Mouse (Mus musculus) gastrocnemius, postnatal 10 days (tissue): ENCODE data around the gene Nagpa. TPM values are rescaled to one million over a fixed set of nuclear protein-coding genes. Genes with fewer than 3 reads are reported as not detected.

Experiments used
- DNase-seq: peaks from one replicate; pipeline ENCODE4 v3.0.0; 2021; ENCODE audit warnings: mixed read lengths
- total RNA-seq, 2 experiments: library from RNA; stranded (reverse); gene quantifications; 2 replicates each; pipeline ENCODE4 v1.2.3; 2021

The Nagpa gene
- total RNA-seq, 2 experiments from 2014 or later = 6.6 to 7.0 TPM

DNA sequence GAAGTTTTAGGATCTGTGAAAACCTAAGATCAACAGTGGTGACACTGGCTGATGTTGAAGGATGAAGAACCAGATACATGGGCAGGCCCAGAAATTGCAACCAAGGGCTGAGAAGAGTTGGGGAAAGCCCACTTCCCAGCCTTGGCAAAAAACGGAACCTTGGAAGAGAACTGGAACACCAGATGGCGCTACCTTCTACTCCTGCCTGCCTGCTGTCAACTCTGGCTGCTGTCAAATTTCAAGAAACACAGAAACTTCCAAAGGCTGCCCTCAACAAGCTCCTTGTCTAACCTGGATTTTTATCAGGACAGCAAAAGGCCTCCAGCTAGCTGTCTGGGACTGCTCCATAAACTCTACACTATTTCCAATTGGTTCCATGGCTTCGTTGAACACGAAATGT, 1.1 kb downstream of the Nagpa start:
- peak; percentile 34 for DNase-seq

DNA sequence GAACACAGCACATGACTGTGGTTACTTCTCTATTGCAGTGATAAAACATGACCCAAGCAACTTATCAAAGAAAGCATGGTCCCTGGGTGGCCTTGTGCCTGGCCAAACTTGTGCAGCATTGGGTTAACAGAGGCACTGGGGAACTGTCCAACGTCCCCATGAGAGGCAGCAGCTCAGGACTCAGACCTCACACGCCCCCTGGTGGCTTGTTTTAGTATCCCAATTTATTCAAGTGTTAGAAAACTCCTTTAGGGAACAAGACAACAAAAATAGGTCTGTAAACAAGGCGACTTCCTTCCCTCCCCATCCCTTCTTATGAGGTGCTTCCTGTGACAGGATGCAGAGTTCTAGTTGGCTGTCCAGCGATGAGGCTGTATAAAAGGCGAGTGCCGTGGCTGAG, 8.7 kb downstream of the Nagpa start:
- peak; percentile 62 for DNase-seq

DNA sequence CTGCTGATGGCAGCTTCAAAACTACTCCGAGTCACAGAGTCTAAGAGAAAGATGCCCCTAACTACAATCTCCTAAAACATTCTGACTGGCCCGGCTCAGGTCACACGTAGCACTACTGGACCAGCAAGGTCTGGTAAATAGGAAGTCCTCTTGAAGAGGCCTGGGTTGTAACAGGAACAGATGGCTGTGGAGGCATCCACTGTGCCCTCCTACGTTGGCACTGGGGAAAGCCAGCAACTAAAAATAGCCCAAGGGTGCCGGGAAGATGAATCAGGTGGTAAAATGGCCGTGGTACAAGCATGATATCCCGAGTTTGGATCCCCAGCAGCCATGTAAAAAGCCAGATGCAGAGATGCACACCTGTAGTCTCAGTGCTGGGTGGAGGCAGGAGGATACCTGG, 17.6 kb downstream of the Nagpa start:
- DNase-seq = peak; percentile 23

DNA sequence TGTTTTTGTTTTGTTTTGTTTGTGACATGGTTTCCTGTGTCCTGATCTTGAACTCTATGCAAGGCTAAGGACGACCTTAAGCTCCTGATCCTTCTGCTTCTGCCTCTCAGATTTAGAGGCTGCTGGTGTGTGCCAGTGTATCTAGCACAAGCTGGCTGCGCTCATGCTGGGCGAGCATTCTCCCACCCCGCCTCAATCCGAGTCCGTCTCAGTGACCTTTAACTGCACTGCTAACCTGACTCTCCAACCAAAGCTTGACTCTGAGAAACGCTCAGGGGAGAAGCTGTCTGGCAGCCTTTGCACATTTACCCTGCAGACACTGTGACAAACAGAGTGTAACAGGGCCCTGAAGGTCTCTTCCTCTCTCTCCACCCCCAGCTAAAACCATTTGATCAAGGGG, 18.1 kb downstream of the Nagpa start:
- no peak for DNase-seq

DNA sequence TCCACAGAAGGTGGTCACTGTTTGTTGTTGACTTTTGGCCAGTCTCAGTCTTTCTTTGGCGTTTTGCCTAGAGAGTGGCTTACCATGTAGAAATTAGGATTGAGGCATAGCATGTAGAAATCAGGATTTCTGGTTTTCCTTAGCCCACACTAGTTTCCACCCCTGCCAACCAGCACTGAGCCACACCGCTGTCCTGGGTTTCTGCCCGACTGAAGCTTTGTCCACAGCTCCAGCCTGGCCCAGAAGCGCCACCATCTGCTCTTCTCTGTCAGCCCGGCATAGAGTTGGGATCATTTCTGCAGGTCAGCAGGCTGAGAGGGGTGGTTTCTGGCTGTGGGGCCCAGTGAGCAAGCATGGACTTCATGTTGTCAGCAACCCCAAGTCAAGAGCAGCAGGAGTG, 18.9 kb downstream of the Nagpa start:
- peak; percentile 27 for DNase-seq

DNA sequence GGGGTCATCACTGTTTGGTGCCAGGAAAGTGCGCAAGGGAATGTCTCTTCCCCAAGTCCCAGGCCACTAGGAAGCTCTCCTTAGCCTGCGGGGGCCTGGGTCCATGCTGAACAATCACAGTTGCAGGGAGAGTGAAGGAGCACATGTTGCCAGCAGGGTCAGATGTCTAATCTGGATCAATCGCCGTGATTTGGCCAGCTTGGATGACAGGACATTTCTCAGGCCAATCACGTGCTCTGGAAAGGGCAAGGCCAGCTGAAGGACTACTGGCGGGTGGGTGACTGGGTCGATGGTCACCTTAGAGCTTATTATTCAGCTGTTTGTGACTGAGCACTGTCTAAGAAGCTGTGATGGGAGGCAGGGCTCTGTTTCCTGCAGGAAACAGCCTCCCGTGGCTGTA, 19.7 kb downstream of the Nagpa start:
- no peak for DNase-seq

DNA sequence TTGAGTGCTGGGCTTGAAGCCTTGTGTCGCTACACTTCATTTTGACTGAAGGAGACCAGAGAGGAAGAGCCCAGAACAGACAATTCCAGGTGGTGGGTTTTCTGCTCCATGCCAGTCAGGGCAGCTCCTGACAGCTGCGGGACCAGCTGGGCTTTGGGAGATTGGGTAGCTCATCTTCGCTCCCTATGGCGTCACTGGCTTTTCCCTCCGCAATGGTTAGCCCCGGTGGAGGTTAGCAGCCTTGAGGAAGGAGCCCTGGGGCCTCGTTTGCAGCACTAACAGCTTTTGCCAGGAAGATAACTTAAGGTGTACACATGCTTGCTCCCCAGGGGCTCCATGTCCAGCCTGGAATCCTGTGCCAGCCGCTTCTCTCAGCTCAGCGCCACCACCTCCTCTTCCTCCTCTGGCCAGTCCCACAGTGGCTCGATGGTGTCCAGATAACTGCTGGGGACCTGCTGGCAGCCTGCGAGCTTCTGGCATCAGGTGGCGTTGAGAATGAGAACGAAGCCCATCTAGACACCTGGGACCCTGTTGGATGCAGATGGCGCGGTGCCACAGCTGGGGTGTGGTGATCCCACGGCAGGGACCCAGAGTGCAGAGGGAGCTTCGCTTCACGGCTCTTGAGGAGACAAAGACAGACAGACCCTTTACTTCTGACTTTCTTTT, 20.4 kb downstream of the Nagpa start:
- DNase-seq = peak; percentile 21

DNA sequence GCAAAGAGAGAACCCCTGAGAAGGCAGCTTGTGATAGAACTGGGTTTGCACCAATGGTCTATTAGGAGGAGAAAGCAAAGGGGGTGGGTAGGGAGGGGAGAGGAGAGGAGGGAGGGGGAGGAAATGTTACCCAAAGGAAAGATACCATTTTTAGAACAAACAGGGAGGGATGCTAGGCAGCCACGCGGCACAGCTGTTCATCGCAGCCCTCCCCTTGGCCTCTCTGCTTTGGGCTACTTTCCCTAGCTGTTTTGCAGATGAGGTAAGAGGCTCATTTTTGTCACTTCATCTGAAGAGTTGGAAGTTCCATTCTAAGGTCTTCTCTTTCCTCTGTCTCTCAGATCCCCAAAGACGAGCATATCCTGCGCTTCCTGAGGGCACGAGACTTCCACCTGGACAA, 31.2 kb downstream of the Nagpa start:
- no peak for DNase-seq

DNA sequence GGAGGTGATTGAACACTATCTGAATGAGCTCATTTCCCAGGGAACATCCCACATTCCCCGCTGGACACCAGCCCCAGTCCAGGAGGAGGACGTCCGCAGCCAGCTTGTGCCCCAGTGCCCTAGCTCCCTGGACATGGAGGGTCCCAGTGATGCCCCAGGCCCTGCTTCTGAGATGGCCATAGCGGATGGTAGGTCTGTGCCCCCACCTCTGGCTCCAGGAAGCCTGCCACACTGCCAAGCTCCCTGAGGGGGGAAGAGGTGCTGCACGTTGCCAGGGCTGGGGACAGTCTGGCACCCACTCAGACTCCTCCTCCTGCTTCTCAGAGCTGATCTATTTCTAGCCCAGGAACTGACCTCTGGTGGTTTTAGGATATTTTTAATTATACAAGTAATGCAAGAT, 35.0 kb downstream of the Nagpa start:
- peak; percentile 46 for DNase-seq

DNA sequence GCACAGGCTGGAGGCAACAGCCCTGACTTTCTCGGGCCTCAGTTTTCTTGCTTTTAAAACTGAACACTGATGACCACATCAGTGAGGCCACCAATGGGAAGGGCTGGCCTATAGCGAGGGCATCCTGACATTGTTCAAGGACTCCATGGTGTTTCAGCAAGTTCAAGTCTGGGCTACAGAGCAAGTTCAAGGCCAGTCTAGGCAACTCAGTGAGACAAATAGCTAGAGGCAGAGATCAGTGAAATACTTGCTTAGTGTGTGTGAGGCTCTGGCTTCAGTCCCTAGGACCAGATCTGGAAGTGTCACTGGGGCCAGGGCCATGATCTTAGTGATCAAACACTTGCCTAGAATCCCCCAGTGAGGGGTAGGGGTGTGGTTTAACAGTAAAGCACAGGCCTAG, 35.8 kb downstream of the Nagpa start:
- DNase-seq = no peak

DNA sequence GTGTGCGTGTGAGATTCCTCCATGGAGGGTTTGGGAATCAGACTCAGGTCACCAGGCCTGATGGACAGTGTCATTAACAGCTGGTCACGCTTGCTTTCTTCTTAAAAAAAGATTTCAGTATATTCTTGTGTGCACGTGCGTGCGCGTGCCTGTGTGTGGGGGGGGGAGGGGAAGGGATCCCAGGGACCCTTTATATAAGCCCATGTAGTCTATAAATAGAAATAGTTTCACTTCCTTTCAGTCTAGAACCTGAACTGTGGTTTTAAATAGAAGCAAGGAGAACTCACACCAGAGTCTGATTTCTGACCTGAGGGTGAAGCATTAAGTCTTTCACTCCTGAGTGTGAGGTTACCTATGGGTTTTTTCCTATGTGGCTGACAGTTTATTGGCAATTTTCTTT, 39.5 kb downstream of the Nagpa start:
- DNase-seq = no peak

DNA sequence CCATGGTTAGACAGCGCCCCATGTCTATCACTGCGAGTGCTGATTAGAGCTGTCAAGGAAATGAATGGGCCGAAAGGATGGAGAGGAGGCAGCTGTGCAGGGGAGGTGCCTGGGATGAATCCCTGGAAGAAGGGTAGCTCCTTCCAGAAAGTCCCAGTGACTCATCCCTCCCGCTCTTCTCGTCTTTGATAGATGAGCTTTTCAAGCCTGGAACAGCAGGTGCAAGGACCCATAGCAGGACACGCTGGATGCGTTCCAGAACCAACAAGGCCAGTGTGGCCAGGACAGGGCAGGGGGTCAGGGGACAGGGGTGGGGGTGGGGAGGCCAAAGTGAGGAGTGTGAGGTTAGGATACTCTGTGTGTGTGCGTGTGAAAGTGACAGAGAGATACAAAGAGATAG, 44.6 kb downstream of the Nagpa start:
- DNase-seq = no peak

DNA sequence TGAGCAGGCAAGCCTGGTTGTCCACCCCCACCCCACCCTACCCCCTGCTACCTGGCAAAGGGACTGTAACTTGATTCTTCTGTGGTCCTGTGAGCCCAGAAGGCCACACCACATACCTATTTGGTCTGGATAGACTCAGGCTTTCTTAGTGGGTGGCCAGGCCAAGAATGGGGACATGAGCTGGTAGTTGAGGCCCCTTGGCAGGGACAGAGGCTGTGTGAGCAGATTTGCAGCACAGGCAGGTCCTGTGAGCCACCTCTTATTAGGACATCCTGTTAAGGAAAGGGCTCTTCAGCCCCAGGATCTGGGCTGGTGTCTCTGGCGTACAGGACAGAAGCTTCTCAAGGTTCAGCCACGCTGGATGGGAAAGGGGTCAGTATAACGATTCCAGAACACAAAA, 46.7 kb downstream of the Nagpa start:
- no peak for DNase-seq

DNA sequence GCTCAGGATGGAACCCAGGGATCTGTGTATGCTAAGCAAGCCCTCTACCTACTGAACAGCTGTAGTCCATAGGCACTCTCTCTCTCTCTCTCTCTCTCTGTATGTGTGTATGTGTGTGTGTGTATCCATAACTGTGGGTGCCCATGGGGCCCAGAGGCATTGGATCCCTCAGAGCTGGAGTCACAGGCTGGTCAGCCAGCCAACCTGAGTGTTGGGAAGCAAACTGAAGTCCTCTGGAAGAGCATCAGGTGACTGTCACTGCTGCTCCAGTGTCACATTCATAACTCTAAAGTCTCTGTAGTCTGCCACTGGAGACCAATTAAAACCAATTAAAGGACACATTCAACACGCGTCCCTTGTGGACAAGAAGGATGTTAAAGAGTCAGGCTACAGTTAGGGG, 47.3 kb downstream of the Nagpa start:
- DNase-seq = no peak

DNA sequence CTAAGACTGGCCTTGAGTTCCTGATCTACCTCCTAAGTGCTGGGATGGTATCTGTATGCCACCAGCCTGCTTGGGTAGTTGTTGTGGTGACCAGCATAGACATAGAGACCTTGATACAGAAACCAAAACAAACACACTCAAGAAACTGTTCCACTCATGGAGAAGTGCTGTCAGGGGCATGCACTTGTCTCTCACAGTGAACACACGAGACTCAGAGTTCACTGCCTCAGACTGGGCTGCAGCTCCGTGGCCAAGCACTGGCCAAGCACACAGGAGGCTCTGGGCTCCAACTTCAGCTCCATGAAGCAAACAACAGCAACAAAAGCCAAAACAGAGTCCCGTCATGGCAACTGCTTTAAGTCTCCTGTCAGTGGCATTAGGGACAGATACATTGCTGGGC, 48.8 kb downstream of the Nagpa start:
- no peak for DNase-seq

DNA sequence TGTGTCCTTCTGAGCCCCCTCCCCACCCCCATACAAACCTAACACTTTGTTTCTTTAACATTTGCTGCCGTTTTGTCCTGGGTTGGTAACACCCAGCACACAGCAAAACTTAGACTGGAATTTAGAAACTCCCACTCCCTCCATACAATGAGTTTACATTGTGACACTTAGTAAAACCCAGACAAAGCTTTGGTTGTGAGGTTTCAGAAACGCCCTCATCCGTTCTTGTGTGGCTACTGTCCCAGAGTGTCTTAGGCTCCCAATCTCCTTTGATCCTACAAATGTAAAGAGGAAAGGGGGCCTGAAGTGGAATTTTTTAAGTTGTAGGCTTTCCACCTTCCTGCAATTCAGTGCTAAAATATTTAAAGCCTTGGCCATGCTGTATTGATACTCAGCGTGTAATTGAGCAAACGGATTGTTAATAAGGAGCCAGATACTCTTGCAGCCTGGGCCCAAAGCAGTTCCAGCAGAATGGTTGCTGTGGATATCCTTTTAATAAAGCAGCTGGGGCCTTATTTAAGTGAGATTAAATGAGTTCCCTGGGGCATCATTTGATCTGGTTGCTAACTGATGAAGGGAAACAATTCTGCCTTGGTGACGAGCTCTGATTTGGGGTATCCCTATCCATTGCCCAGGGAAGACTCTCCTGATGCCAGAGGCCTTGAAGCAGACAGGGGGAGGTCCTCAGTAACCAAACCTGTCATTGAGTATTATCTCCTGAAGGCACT, 50.3 kb downstream of the Nagpa start:
- DNase-seq = no peak

DNA sequence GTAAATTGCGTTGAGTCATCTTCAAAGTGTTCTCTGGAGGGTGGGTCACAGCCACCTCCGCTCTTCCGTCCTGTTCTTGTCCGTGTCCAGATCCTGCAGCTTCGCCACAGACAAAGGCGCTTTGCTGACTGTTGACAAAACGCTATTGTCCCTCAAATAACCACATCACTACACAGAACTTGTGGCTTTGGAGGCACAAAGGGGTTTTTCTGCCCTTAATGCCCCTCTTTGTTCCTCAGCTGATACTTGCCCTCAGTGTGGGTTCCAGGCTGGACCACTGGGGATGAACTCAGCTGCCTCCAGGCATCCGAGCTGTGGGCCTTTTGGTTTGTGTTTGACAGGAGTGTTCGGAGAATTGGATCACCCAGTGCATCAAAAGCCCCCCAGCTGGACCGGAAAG, 53.3 kb downstream of the Nagpa start:
- DNase-seq = no peak

DNA sequence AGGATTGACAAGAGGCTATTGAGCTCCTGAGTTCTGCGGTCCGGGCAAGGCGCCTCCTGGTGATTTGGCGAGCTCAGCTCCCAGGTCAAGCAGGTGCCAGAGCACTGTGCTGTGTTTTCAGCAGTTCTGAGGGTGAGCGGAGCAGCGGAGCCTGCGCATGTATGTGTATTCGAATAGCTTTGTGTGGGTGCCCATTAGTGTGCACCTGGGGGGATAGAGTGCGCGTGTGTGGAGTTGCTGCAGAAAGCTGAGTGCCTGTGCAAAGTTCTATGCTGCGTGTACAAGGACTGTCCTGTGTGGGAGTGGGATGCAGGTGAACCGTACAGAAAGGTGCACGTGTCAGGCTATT, 56.8 kb downstream of the Nagpa start, which contains the start of gene Sec14l5:
Sec14l5 (plus strand) TSS at position 73 of the 349 bp plus-strand sequence.
- no peak for DNase-seq

DNA sequence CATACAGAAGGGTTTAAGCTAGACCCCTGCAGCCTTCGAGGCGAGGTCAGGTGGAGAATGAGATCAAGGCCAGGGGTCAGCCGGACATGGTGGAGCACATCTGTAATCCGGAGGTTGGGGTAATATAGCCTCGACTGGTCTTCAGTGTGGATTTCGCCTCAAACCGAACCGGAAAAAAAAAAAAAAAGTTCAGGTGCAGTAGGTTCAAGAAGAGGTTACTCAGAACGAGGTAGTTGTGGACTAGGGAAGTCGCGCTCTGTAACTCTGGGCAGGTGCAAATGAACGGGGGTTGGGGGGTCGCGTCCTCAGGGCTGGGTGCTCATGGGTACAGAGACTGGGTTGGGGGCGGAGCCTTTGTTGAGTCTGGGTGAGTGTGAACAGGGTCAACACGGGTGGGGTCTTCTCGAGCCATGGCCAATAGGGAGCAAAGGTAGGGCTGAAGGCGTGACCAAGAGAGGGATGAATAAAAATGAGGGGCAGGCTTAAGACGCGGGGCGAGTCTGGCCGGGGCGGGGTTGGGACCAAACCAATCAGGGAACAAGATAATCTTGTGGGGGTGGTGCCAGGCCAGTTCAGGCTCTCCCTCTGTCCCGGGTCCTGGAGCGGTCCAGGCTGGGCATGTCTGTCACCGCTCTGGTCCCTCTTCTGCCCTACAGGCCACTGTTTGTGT, 57.3 kb downstream of the Nagpa start:
- peak; percentile 67 for DNase-seq

DNA sequence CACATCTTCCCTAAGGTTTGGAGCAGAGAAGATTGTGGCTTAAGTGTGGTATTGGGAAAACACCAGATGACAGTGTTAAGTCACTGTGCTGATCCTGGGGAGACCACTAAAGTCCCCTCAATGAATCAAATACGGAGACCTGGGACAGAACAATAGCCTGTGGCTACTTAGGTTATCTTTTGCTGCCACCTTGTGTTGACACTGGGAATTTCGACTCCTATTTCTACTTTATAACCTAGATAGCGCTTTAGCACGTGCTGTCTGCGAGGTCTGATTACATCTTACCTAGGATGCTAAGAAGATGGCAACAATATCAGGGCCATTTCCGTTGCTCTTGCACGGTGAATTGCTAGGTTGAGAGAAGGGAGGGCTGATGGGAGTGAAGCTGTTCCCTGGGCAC, 58.2 kb downstream of the Nagpa start:
- DNase-seq = peak; percentile 71
